Mouse (Mus musculus): ENCODE measurements around the gene Olfr1231. TPM values are rescaled to one million over a fixed set of nuclear protein-coding genes. Genes with fewer than 3 reads are reported as not detected.

The Olfr1231 gene
- under 1 TPM in 1 of 2 experiments, not detected in 1; 0.31 TPM for polyA plus RNA-seq (2017; shearing (Covaris generic))

GRCm38 (mm10) chr2:89306974-89307373, at the start of gene Olfr1231:
TSS of gene Olfr1231 (minus strand) at chr2:89307074.

GRCm38 (mm10) chr2:89342298-89342697, 35.4 kb upstream of the Olfr1231 start, which contains the start of gene Olfr1233:
TSS of gene Olfr1233 (minus strand) at chr2:89342398.

GRCm38 (mm10) chr2:89329575-89329974, 22.7 kb upstream of the Olfr1231 start, which contains the start of gene Olfr1232:
TSS of gene Olfr1232 (minus strand) at chr2:89329675.

GRCm38 (mm10) chr2:89297168-89297567, 9.7 kb downstream of the Olfr1231 start, which contains the start of gene Olfr1230:
TSS of gene Olfr1230 (minus strand) at chr2:89297268.

GRCm38 (mm10) chr2:89287914-89288313, 19.0 kb downstream of the Olfr1231 start, which contains the start of gene Olfr1229:
TSS of gene Olfr1229 (minus strand) at chr2:89288014.

GRCm38 (mm10) chr2:89253962-89254361, 52.9 kb downstream of the Olfr1231 start, which contains the start of gene Olfr1228:
TSS of gene Olfr1228 (minus strand) at chr2:89254062.

Other genes with a start within 250 kb of the Olfr1231 start
- gene Olfr1218, start 245.9 kb downstream of the Olfr1231 start, polyA plus RNA-seq (2017; shearing (Covaris generic)), result not detected
- not detected for gene Olfr1219, start 223.6 kb downstream of the Olfr1231 start, polyA plus RNA-seq (2017; shearing (Covaris generic))
- under 1 TPM in 1 of 2 experiments, not detected in 1; 0.17 TPM for gene Olfr1220, start 200.2 kb downstream of the Olfr1231 start, polyA plus RNA-seq (2017; shearing (Covaris generic))
- gene Olfr1221, start 189.8 kb downstream of the Olfr1231 start, polyA plus RNA-seq (2017; shearing (Covaris generic)), result not detected
- gene Olfr1222, start 174.0 kb downstream of the Olfr1231 start, polyA plus RNA-seq (2017; shearing (Covaris generic)), result under 1 TPM in 1 of 2 experiments, not detected in 1; 0.07 TPM
- gene Olfr1223, start 155.5 kb downstream of the Olfr1231 start, polyA plus RNA-seq (2017; shearing (Covaris generic)), result under 1 TPM; 0.13 to 0.37 TPM
- under 1 TPM in 1 of 2 experiments, not detected in 1; 0.23 TPM for gene Olfr1224-ps1, start 143.0 kb downstream of the Olfr1231 start, polyA plus RNA-seq (2017; shearing (Covaris generic))
- gene Olfr1225, start 132.4 kb downstream of the Olfr1231 start, polyA plus RNA-seq (2017; shearing (Covaris generic)), result not detected
- gene Olfr1226, start 107.0 kb downstream of the Olfr1231 start, polyA plus RNA-seq (2017; shearing (Covaris generic)), result not detected
- gene Olfr1228, start 53.0 kb downstream of the Olfr1231 start, polyA plus RNA-seq (2017; shearing (Covaris generic)), result under 1 TPM in 1 of 2 experiments, not detected in 1; 0.32 TPM
- not detected for gene Olfr1229, start 19.1 kb downstream of the Olfr1231 start, polyA plus RNA-seq (2017; shearing (Covaris generic))
- not detected for gene Olfr1230, start 9.8 kb downstream of the Olfr1231 start, polyA plus RNA-seq (2017; shearing (Covaris generic))
- not detected for gene Olfr1232, start 22.6 kb upstream of the Olfr1231 start, polyA plus RNA-seq (2017; shearing (Covaris generic))
- under 1 TPM in 1 of 2 experiments, not detected in 1; 0.04 TPM for gene Olfr1233, start 35.3 kb upstream of the Olfr1231 start, polyA plus RNA-seq (2017; shearing (Covaris generic))
- gene Olfr1234, start 57.8 kb upstream of the Olfr1231 start, polyA plus RNA-seq (2017; shearing (Covaris generic)), result under 1 TPM in 1 of 2 experiments, not detected in 1; 0.31 TPM
- gene Olfr1238, start 102.6 kb upstream of the Olfr1231 start, polyA plus RNA-seq (2017; shearing (Covaris generic)), result under 1 TPM; 0.04 to 0.05 TPM
- gene Olfr1239, start 113.3 kb upstream of the Olfr1231 start, polyA plus RNA-seq (2017; shearing (Covaris generic)), result under 1 TPM in 1 of 2 experiments, not detected in 1; 0.11 TPM
- not detected for gene Olfr1240, start 135.9 kb upstream of the Olfr1231 start, polyA plus RNA-seq (2017; shearing (Covaris generic))
- gene Olfr1241, start 180.1 kb upstream of the Olfr1231 start, polyA plus RNA-seq (2017; shearing (Covaris generic)), result not detected
- gene Olfr1242, start 191.3 kb upstream of the Olfr1231 start, polyA plus RNA-seq (2017; shearing (Covaris generic)), result not detected
- not detected for gene Olfr1243, start 224.4 kb upstream of the Olfr1231 start, polyA plus RNA-seq (2017; shearing (Covaris generic))

All from activated CD4-positive, CD25-positive, alpha-beta regulatory T cell (primary cell).